Mouse (Mus musculus) embryo, embryonic 11 days (tissue): ENCODE data around the gene Cdh23.
"Not testable (repeated sequence)": the region's sequence is repeated elsewhere in the genome, so short reads cannot be mapped to it uniquely, and the experiment has no call there.

Experiments
- DNase-seq: peaks from one replicate; pipeline ENCODE4 v3.0.0-alpha.2; 2015

Gene Cdh23

GRCm38 (mm10) chr10:60696390-60696789, at the start of gene Cdh23:
Gene Cdh23, minus strand, starts transcription at chr10:60696490.
- DNase-seq = no peak

GRCm38 (mm10) chr10:60744543-60745290, 48.4 kb upstream of the Cdh23 start:
- no peak for DNase-seq

GRCm38 (mm10) chr10:60743681-60744080, 47.4 kb upstream of the Cdh23 start:
- no peak for DNase-seq

- no peak for DNase-seq
Measured at GRCm38 (mm10) chr10:60742942-60743341, 46.7 kb upstream of the Cdh23 start.

- not testable (repeated sequence) for DNase-seq
Measured at GRCm38 (mm10) chr10:60742296-60742695, 46.0 kb upstream of the Cdh23 start.

GRCm38 (mm10) chr10:60741435-60741834, 45.1 kb upstream of the Cdh23 start:
- no peak for DNase-seq

GRCm38 (mm10) chr10:60739619-60740363, 43.5 kb upstream of the Cdh23 start:
- DNase-seq = no peak

GRCm38 (mm10) chr10:60737886-60738640, 41.8 kb upstream of the Cdh23 start:
- no peak for DNase-seq

- no peak for DNase-seq
Measured at GRCm38 (mm10) chr10:60737169-60737728, 41.0 kb upstream of the Cdh23 start.

- no peak for DNase-seq
Measured at GRCm38 (mm10) chr10:60735737-60736136, 39.4 kb upstream of the Cdh23 start.

GRCm38 (mm10) chr10:60733471-60733870, 37.2 kb upstream of the Cdh23 start:
- no peak for DNase-seq

GRCm38 (mm10) chr10:60732397-60732861, 36.1 kb upstream of the Cdh23 start:
- DNase-seq = no peak

GRCm38 (mm10) chr10:60731742-60732141, 35.5 kb upstream of the Cdh23 start:
- no peak for DNase-seq

- DNase-seq = no peak
Measured at GRCm38 (mm10) chr10:60727301-60727700, 31.0 kb upstream of the Cdh23 start.

GRCm38 (mm10) chr10:60726896-60727295, 30.6 kb upstream of the Cdh23 start:
- DNase-seq = no peak

- DNase-seq = no peak
Measured at GRCm38 (mm10) chr10:60724496-60724895, 28.2 kb upstream of the Cdh23 start.

GRCm38 (mm10) chr10:60723345-60723744, 27.1 kb upstream of the Cdh23 start:
- DNase-seq = no peak

GRCm38 (mm10) chr10:60721640-60722039, 25.4 kb upstream of the Cdh23 start:
- no peak for DNase-seq

GRCm38 (mm10) chr10:60720461-60720860, 24.2 kb upstream of the Cdh23 start:
- DNase-seq = no peak

GRCm38 (mm10) chr10:60718491-60718890, 22.2 kb upstream of the Cdh23 start:
- no peak for DNase-seq

- no peak for DNase-seq
Measured at GRCm38 (mm10) chr10:60716449-60716848, 20.2 kb upstream of the Cdh23 start.

GRCm38 (mm10) chr10:60712299-60712698, 16.0 kb upstream of the Cdh23 start:
- DNase-seq = not testable (repeated sequence)

- no peak for DNase-seq
Measured at GRCm38 (mm10) chr10:60708837-60709236, 12.5 kb upstream of the Cdh23 start.
